Mouse (Mus musculus) hindbrain, embryonic 10.5 days (tissue): ENCODE measurements around the gene Clip3. TPM values are rescaled to one million over a fixed set of nuclear protein-coding genes. Genes with fewer than 3 reads are reported as not detected.

Source experiments
- DNase-seq: peaks from one replicate; pipeline ENCODE4 v3.0.0-alpha.2; 2017; ENCODE audit warnings: low spot score
- H3K27ac ChIP-seq: fragments of 300-500 bp; sonication (generic); 2 replicates; pipeline ENCODE4 v1.5.1; 2016; ENCODE audit warnings: mild to moderate bottlenecking, moderate library complexity
- H3K27me3 ChIP-seq: fragments of 300-500 bp; sonication (generic); 2 replicates; pipeline ENCODE4 v1.6.1; 2016; ENCODE audit warnings: mild to moderate bottlenecking; ENCODE audit not compliant: poor library complexity, insufficient read depth, severe bottlenecking
- H3K36me3 ChIP-seq: fragments of 300-500 bp; sonication (generic); 2 replicates; pipeline ENCODE4 v1.6.1; 2016; ENCODE audit warnings: mild to moderate bottlenecking, moderate library complexity
- H3K4me1 ChIP-seq: fragments of 300-500 bp; sonication (generic); replicated peaks from 2 replicates; pipeline ENCODE4 v1.6.1; 2016; ENCODE audit warnings: mild to moderate bottlenecking
- H3K4me3 ChIP-seq: fragments of 300-500 bp; sonication (generic); 2 replicates; pipeline ENCODE4 v1.5.1; 2016; ENCODE audit warnings: mild to moderate bottlenecking, moderate library complexity
- H3K9me3 ChIP-seq: fragments of 300-500 bp; sonication (generic); 2 replicates; pipeline ENCODE4 v1.6.1; 2016; ENCODE audit warnings: mild to moderate bottlenecking, moderate library complexity
- WGBS: fragments of 180-500 bp; shearing (Covaris S2); methylation state at CpG from one replicate; pipeline ENCODE4 v1.1.7; 2016; 5-methylcytosine and 5-hydroxymethylcytosine counted together
- polyA plus RNA-seq: library from polyadenylated mRNA; unstranded; fragments of >200 nt; fragmentation: Nextera tagmentation; extraction: Ambion mirVana; gene quantifications from 2 replicates; pipeline ENCODE4 v1.2.1, GENCODE M21; 2016

The Clip3 gene
- polyA plus RNA-seq, 1 experiment from 2014 or later = 82.3 TPM

- 92% methylated on average over 16 of the region's 16 CpGs for WGBS
- peaks cover 7% of the 10 kb centered on the region; the same call in 1 of the 2 replicates for H3K9me3 ChIP-seq
- no peak overlapping the region for H3K27ac ChIP-seq
- peaks cover 64% of the 10 kb centered on the region for H3K36me3 ChIP-seq
- DNase-seq = no peak
- H3K4me3 ChIP-seq = no peak overlapping the region
- H3K27me3 ChIP-seq = no peaks in the 10 kb centered on the region
- peaks cover 22% of the 10 kb centered on the region for H3K4me1 ChIP-seq
Observed at GRCm38 (mm10) chr7:30306083-30306779, 14.7 kb downstream of the Clip3 start.

DNA sequence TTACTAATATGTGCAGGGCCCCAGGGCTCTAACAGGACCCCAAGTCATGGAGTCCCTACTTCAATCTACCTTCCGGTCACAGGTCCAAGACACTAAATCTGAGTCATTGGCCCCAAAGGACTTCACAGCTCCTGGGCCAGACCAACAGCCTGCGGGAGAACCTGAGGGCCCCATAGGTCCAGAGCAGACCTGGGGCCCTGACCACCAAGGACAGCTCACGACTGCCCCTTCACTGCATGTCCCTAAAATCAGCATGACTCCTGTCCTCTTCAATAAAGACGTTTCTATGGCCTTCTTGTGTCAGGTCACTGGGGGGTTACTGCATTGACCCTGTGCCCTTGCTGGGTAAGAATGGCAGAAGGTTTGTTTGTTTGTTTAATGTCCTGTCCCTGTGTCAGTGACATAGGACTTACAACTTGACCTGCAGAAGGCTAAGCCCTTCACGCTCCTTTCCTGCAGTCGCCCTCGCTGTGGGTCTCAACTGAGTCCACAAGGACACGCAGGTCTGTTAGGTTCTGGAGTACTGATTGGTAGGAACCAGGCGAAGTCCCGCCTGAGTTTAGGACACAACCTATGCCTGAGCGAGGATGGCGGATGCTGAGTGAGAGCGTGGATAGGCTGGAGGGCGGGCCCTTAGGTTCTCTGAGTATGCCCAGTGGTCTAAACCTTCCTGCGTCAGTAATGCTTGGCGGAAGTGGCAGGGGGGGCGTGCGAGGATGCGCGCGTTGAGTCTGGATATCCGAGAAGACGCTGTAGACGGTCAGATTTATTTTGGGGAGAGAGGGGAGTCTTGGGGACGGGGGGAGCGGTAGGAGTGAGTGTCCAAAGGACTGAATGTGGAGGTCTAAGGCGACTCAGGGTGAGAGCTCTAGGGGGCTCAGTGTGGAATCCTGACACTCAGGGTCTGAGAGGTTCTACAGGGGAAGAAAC, 16.8 kb downstream of the Clip3 start, which contains the start of gene Alkbh6:
Gene Alkbh6, plus strand, starts transcription at position 642 of the 930 bp plus-strand sequence.
- peaks cover 62% of the 10 kb centered on the region for H3K36me3 ChIP-seq
- peaks cover 22% of the 10 kb centered on the region for H3K4me1 ChIP-seq
- peak within 1 kb of the TSS; percentile 80 for H3K4me3 ChIP-seq
- peaks cover 6% of the 10 kb centered on the region; the same call in 1 of the 2 replicates for H3K9me3 ChIP-seq
- WGBS = 4% methylated on average over 27 of the region's 27 CpGs
- DNase-seq = peak; percentile 92
- H3K27ac ChIP-seq = peak within 1 kb of the TSS; percentile 81
- no peaks in the 10 kb centered on the region for H3K27me3 ChIP-seq

DNA sequence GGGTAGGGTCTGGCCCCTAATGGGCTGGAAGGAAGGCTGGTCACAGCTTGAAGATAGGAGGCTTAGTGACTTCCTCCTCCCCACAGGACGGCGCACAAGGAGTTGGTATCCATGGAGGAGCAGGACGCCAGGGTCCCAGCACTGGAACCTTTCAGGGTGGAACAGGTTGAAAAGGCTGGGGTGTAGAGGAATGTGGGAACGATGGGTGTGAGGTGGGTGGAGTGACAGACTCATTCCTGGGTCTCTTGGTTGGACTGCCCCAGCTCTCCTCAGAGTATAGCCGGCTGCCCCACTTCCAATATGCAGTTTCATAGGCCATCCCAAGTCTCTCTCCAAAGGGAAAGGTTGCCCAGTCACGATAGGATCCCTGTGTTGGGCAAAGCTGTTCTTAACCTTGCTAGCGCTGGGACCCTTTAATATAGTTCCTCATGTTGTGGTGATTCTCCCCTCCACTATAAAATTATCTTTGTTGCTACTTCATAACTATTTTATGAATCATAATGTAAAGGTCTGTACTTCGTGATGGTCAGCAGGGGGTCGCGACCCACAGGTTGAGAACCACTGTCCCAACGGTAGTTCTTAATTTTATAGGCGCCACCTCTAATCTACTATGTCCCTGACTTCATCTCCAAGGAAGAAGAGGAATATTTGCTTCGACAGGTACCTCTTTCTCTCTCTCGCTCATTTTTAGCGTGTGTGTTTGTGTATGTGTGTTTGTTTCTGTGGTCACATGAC, 18.0 kb downstream of the Clip3 start:
- Histone ChIP-seq H3K27me3 (no peaks in the 10 kb centered on the region), H3K27ac (peak overlapping the region; percentile 81; the same call in 1 of the 2 replicates), H3K36me3 (peaks cover 59% of the 10 kb centered on the region), H3K4me3 (peak overlapping the region; percentile 80), H3K9me3 (no peaks in the 10 kb centered on the region), H3K4me1 (peaks cover 32% of the 10 kb centered on the region)
- no peak for DNase-seq
- 65% methylated on average over 15 of the region's 15 CpGs for WGBS

DNA sequence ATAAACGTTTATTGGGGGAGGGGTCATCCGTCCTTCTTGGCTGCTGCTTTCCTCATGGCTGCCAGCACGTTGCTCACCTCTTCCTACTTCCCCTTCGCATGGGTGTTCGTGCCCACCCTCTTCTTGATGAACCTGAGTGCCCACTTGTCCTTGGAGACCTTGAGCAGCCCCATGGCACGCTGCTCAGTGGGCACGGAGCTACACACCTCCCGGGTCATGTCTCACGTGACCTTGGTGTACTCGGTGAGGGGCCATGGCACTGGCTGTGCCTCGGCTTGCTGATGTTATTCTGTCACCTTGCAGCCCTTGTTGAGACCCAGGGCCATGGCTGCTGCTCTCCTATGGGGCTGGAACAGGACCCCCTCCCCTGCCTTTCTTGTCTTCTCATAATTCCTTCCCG, 18.6 kb downstream of the Clip3 start:
- H3K4me1 ChIP-seq = peaks cover 38% of the 10 kb centered on the region
- H3K27ac ChIP-seq = no peak overlapping the region
- H3K36me3 ChIP-seq = peaks cover 55% of the 10 kb centered on the region
- H3K9me3 ChIP-seq = no peaks in the 10 kb centered on the region
- no peak for DNase-seq
- WGBS = 91% methylated on average over 12 of the region's 12 CpGs
- no peak overlapping the region; the same call in 1 of the 2 replicates for H3K4me3 ChIP-seq
- H3K27me3 ChIP-seq = no peaks in the 10 kb centered on the region; the same call in 1 of the 2 replicates

GRCm38 (mm10) chr7:30313666-30314320, 22.3 kb downstream of the Clip3 start:
- H3K9me3 ChIP-seq = no peaks in the 10 kb centered on the region
- WGBS = 53% methylated on average over 27 of the region's 27 CpGs

GRCm38 (mm10) chr7:30314721-30315155, 23.2 kb downstream of the Clip3 start, which contains the start of gene Syne4:
Gene Syne4, plus strand, starts transcription at chr7:30314807.
- Histone ChIP-seq H3K27me3 (no peaks in the 10 kb centered on the region; the same call in 1 of the 2 replicates), H3K9me3 (no peaks in the 10 kb centered on the region), H3K27ac (peak within 1 kb of the TSS; percentile 79), H3K4me3 (peak within 1 kb of the TSS; percentile 43), H3K4me1 (peaks cover 22% of the 10 kb centered on the region), H3K36me3 (peaks cover 43% of the 10 kb centered on the region)
- DNase-seq = peak; percentile 53
- 2% methylated on average over 9 of the region's 9 CpGs for WGBS

More at GRCm38 (mm10) chr7:30313666-30314320, 22.3 kb downstream of the Clip3 start:
- no peaks in the 10 kb centered on the region; the same call in 1 of the 2 replicates for H3K27me3 ChIP-seq
- H3K27ac ChIP-seq = no peak overlapping the region
- peaks cover 30% of the 10 kb centered on the region for H3K4me1 ChIP-seq
- H3K36me3 ChIP-seq = peaks cover 41% of the 10 kb centered on the region
- no peak overlapping the region for H3K4me3 ChIP-seq
- no peak for DNase-seq

GRCm38 (mm10) chr7:30315559-30316529, 24.3 kb downstream of the Clip3 start:
- no peaks in the 10 kb centered on the region for H3K9me3 ChIP-seq
- 83% methylated on average over 13 of the region's 13 CpGs for WGBS
- peak overlapping the region; percentile 79 for H3K27ac ChIP-seq
- H3K4me1 ChIP-seq = peaks cover 22% of the 10 kb centered on the region
- H3K27me3 ChIP-seq = no peaks in the 10 kb centered on the region; the same call in 1 of the 2 replicates
- peaks cover 36% of the 10 kb centered on the region for H3K36me3 ChIP-seq
- DNase-seq = no peak
- H3K4me3 ChIP-seq = peak overlapping the region; percentile 43

GRCm38 (mm10) chr7:30318142-30318541, 26.6 kb downstream of the Clip3 start:
- peaks cover 38% of the 10 kb centered on the region for H3K4me1 ChIP-seq
- H3K36me3 ChIP-seq = peaks cover 16% of the 10 kb centered on the region
- whole genome bisulfite sequencing = 83% methylated on average over 3 of the region's 3 CpGs
- no peak for DNase-seq
- no peak overlapping the region for H3K27ac ChIP-seq
- no peak overlapping the region for H3K4me3 ChIP-seq
- no peaks in the 10 kb centered on the region; the same call in 1 of the 2 replicates for H3K27me3 ChIP-seq
- H3K9me3 ChIP-seq = no peaks in the 10 kb centered on the region

GRCm38 (mm10) chr7:30320946-30321345, 29.4 kb downstream of the Clip3 start:
- WGBS = 83% methylated on average over 2 of the region's 2 CpGs
- peak overlapping the region; percentile 88 for H3K4me3 ChIP-seq
- no peak for DNase-seq

GRCm38 (mm10) chr7:30321539-30322284, 30.2 kb downstream of the Clip3 start, which contains the start of gene E130208F15Rik:
Gene E130208F15Rik, plus strand, starts transcription at chr7:30321740.
- H3K4me3 ChIP-seq = peak within 1 kb of the TSS; percentile 88
- peaks cover 19% of the 10 kb centered on the region for H3K4me1 ChIP-seq
- DNase-seq = peak; percentile 58
- H3K9me3 ChIP-seq = 0 out of 2 replicates have a peak, but pooled peaks cover 4% of the 10 kb centered on the region
- peaks cover 7% of the 10 kb centered on the region; the same call in 1 of the 2 replicates for H3K36me3 ChIP-seq
- H3K27ac ChIP-seq = peak within 1 kb of the TSS; percentile 92
- no peaks in the 10 kb centered on the region for H3K27me3 ChIP-seq
- WGBS = under 1% methylated on average over 63 of the region's 63 CpGs

More at GRCm38 (mm10) chr7:30320946-30321345, 29.4 kb downstream of the Clip3 start:
- Histone ChIP-seq H3K4me1 (peaks cover 19% of the 10 kb centered on the region), H3K9me3 (0 out of 2 replicates have a peak, but pooled peaks cover 4% of the 10 kb centered on the region), H3K27me3 (no peaks in the 10 kb centered on the region), H3K36me3 (peaks cover 10% of the 10 kb centered on the region; the same call in 1 of the 2 replicates), H3K27ac (no peak overlapping the region)
